Mouse (Mus musculus) heart, postnatal 0 days (tissue): ENCODE data around the gene Erp44. TPM values are rescaled to one million over a fixed set of nuclear protein-coding genes. Genes with fewer than 3 reads are reported as not detected.

Source experiments
- ATAC-seq: fragments of 200-750 bp; cut with Nextera tagmentation; 2 replicates; pipeline ENCODE4 v1.8.0; 2017; ENCODE audit warnings: low read depth, moderate number of reproducible peaks, moderate library complexity; ENCODE audit not compliant: insufficient read depth
- DNase-seq: peaks from one replicate; pipeline ENCODE4 v3.0.0-alpha.2; 2016; ENCODE audit warnings: low spot score
- H3K27ac ChIP-seq: fragments of 300-500 bp; sonication (generic); 2 replicates; pipeline ENCODE4 v1.5.1; 2014; ENCODE audit warnings: low read depth, mild to moderate bottlenecking
- H3K27me3 ChIP-seq: fragments of 300-500 bp; sonication (generic); 2 replicates; pipeline ENCODE4 v1.6.1; 2014; ENCODE audit warnings: low read length, mixed read lengths; ENCODE audit not compliant: control insufficient read depth, insufficient read depth
- H3K36me3 ChIP-seq: fragments of 300-500 bp; sonication (generic); replicated peaks from 2 replicates; pipeline ENCODE4 v1.6.1; 2014; ENCODE audit warnings: low read length, mixed read lengths; ENCODE audit not compliant: control insufficient read depth, insufficient read depth
- H3K4me1 ChIP-seq: fragments of 300-500 bp; sonication (generic); 2 replicates; pipeline ENCODE4 v1.6.1; 2014; ENCODE audit warnings: antibody characterized with exemption; ENCODE audit not compliant: control insufficient read depth, insufficient read depth
- H3K4me2 ChIP-seq: fragments of 300-500 bp; sonication (generic); 2 replicates; pipeline ENCODE4 v1.6.1; 2014; ENCODE audit warnings: low read depth, mild to moderate bottlenecking, low read length, moderate library complexity
- H3K4me3 ChIP-seq: fragments of 300-500 bp; sonication (generic); 2 replicates; pipeline ENCODE4 v1.5.1; 2014; ENCODE audit warnings: low read depth, low read length
- H3K9ac ChIP-seq: fragments of 300-500 bp; sonication (generic); replicated peaks from 2 replicates; pipeline ENCODE4 v1.6.1; 2014; ENCODE audit warnings: low read depth, low read length, mixed read lengths
- H3K9me3 ChIP-seq: fragments of 300-500 bp; sonication (generic); replicated peaks from 2 replicates; pipeline ENCODE4 v1.6.1; 2016; ENCODE audit warnings: low read length; ENCODE audit not compliant: control insufficient read depth
- CTCF ChIP-seq: IDR thresholded peaks from 2 replicates; pipeline ENCODE4 v1.5.1; 2016; ENCODE audit warnings: antibody characterized with exemption, control low read depth, low read depth
- EP300 ChIP-seq: IDR thresholded peaks from 2 replicates; pipeline ENCODE4 v1.6.1; 2016; ENCODE audit warnings: antibody characterized with exemption, low read depth
- WGBS: fragments of 180-500 bp; shearing (Covaris S2); extraction: QIAGEN DNeasy Blood & Tissue Kit; methylation state at CpG from one replicate; pipeline ENCODE4 v1.1.7; 2014; 5-methylcytosine and 5-hydroxymethylcytosine counted together
- polyA plus RNA-seq: library from polyadenylated mRNA; unstranded; fragments of >200 nt; fragmentation: Nextera tagmentation; extraction: Ambion mirVana; gene quantifications from 2 replicates; pipeline ENCODE4 v1.2.1, GENCODE M21; 2015
- total RNA-seq: library from RNA; depleted of rRNA; stranded (reverse); fragments of >200 nt; gene quantifications from 2 replicates; pipeline ENCODE4 v1.2.3, GENCODE M21; 2014; ENCODE audit warnings: low replicate concordance

Erp44 gene
- total and polyA plus RNA-seq, 2 experiments from 2014 or later, result 14.3 to 40.9 TPM

DNA sequence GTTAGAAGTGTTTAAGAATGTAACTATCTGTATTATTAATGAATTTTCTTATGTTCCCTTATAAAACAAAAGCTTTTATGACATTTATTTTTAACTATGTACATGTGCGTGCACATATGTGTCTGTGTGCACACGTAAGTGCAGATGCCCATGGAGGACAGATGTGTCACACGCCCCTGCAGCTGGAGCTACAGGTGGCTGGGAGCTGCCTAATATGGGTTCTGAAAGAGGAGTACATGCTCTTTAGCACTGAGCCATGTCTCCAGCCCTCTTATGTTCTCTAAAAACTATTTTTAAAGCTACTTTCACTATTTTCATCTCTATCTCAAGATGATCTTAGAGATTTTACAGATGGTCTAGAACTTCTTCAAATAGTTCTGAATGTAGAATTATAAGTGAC is 21.3 kb downstream of the Erp44 start:
- DNase-seq (no peak), ATAC-seq (no peak)
- H3K4me2 ChIP-seq, result no peak overlapping the region
- no peaks in the 10 kb centered on the region for H3K36me3 ChIP-seq
- WGBS, result 87% methylated on average over 3 of the region's 3 CpGs
- H3K9ac ChIP-seq, result no peak overlapping the region
- no peaks in the 10 kb centered on the region for H3K27me3 ChIP-seq
- H3K9me3 ChIP-seq, result no peaks in the 10 kb centered on the region
- H3K27ac ChIP-seq, result no peak overlapping the region
- TF ChIP-seq EP300 (no peak), CTCF (no peak)
- no peaks in the 10 kb centered on the region for H3K4me1 ChIP-seq
- H3K4me3 ChIP-seq, result no peak overlapping the region

DNA sequence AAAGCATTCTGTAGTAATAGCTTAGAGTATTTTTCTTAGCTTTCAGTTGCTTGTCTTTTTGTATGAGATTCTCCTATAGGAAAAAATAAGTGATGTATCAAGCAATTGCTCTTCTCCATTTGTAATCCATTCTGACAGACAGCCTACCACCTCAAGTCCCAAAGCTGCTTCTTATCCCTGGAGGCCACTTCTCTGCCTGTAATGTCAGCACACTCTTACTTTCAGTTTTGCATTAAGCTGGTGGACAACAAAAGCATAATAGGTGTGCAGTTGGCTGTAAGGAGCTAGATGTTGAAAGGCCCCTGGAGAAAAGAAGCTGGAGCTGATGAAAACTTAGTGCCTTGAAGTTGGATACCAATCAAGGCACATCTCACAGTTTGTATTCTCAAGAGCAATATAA is 26.1 kb downstream of the Erp44 start:
- Histone ChIP-seq H3K4me1 (no peaks in the 10 kb centered on the region), H3K9me3 (no peaks in the 10 kb centered on the region), H3K9ac (no peak overlapping the region), H3K27me3 (no peaks in the 10 kb centered on the region), H3K36me3 (no peaks in the 10 kb centered on the region), H3K4me3 (no peak overlapping the region), H3K27ac (no peak overlapping the region), H3K4me2 (no peak overlapping the region)
- DNase-seq (no peak), ATAC-seq (no peak)
- TF ChIP-seq CTCF (no peak), EP300 (no peak)

DNA sequence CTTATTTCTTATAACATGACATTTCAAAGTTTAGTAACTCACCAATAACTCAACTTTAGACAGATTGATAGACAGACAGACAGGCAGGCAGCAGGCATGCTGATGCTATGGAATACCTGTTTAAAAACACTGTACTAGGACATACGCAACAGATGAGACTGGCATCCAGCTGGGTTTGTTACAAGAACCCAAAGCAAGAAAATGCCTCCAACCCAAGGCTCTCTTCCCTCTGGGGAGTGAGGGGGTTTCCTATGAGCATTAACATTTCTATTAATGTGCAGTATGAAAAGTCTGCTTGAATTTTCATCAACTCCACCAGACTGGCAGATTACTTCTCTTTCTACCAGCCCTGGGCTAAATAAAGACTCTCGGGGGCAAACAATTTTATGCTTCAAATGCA is 35.1 kb downstream of the Erp44 start:
- ATAC-seq, result no peak
- no peak for DNase-seq
- Histone ChIP-seq H3K4me3 (no peak overlapping the region), H3K4me2 (no peak overlapping the region), H3K27me3 (no peaks in the 10 kb centered on the region), H3K4me1 (no peaks in the 10 kb centered on the region), H3K36me3 (no peaks in the 10 kb centered on the region), H3K27ac (no peak overlapping the region), H3K9me3 (no peaks in the 10 kb centered on the region), H3K9ac (no peak overlapping the region)
- 87% methylated on average over 2 of the region's 2 CpGs for WGBS
- TF ChIP-seq CTCF (no peak), EP300 (no peak)

DNA sequence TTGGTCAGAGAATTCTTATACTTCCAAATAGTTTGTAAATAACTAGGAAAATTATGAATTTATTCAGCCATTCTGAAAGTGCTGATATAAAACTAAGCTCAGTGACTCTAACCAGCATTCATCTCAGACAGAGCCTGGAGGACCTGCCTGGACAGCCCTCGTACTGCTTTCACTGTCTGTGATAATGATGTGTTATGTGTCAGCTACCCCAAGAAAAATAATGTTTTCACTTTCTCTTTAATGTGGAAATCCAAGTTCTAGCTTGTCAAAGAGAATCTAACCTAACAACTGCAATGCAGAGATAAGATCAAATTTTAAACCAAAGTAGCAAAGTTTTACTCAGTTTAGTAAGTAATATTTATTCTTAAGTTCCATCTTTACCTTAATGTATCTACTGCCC is 35.6 kb downstream of the Erp44 start:
- no peak overlapping the region for H3K4me2 ChIP-seq
- H3K27me3 ChIP-seq, result no peaks in the 10 kb centered on the region
- H3K27ac ChIP-seq, result no peak overlapping the region
- DNase-seq, result no peak
- WGBS, result 62% methylated on average over 1 of the region's 1 CpGs
- no peak for ATAC-seq
- no peaks in the 10 kb centered on the region for H3K36me3 ChIP-seq
- no peaks in the 10 kb centered on the region for H3K4me1 ChIP-seq
- H3K9me3 ChIP-seq, result no peaks in the 10 kb centered on the region
- H3K9ac ChIP-seq, result no peak overlapping the region
- TF ChIP-seq CTCF (no peak), EP300 (no peak)
- H3K4me3 ChIP-seq, result no peak overlapping the region

DNA sequence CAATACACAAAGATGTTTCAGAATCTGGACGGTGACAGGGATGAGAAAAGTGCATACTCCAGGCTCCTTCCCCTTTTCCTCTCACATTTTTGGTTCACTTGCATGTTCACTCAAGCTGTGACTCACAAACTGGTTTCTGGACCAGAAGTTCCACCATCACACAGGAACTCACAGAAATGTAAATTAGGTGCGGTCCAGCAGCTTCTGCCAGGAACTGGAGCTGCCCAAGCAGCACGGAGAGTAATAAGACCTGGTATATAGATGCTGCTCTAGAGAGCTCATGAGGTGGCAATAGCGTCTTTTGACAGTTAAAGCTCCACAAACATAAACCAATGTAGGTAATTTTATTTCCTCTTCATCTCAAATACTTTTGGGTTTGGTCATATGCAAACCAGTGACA is 36.9 kb downstream of the Erp44 start:
- no peak for DNase-seq
- H3K27ac ChIP-seq, result no peak overlapping the region
- TF ChIP-seq CTCF (no peak), EP300 (no peak)
- no peak overlapping the region for H3K9ac ChIP-seq
- H3K4me1 ChIP-seq, result no peaks in the 10 kb centered on the region
- H3K9me3 ChIP-seq, result no peaks in the 10 kb centered on the region
- no peaks in the 10 kb centered on the region for H3K27me3 ChIP-seq
- ATAC-seq, result no peak
- no peaks in the 10 kb centered on the region for H3K36me3 ChIP-seq
- H3K4me3 ChIP-seq, result no peak overlapping the region
- no peak overlapping the region for H3K4me2 ChIP-seq
- WGBS, result 93% methylated on average over 4 of the region's 4 CpGs

DNA sequence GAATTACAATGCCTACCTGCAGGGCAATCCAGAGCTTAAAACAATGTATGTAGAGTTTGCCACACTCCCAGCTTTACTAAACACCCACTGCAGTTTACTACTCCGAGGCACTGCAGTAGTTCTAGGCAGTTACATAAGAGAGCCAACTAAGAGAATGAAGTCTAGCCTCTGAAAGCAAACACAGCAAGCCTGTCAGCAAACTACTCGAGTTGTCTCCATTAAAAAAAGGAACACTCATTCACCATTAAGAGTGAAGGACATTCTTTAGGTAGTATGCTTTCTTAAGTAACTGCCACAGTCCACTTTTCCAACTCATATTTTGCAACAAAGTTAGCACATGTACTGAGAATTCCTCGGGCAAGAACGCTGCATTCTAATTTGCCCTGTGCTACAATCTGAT is 40.3 kb downstream of the Erp44 start:
- Histone ChIP-seq H3K4me2 (no peak overlapping the region), H3K27ac (no peak overlapping the region), H3K9ac (no peak overlapping the region), H3K36me3 (no peaks in the 10 kb centered on the region), H3K9me3 (no peaks in the 10 kb centered on the region), H3K27me3 (no peaks in the 10 kb centered on the region), H3K4me1 (no peaks in the 10 kb centered on the region), H3K4me3 (no peak overlapping the region)
- no peak for ATAC-seq
- no peak for TF ChIP-seq EP300
- TF ChIP-seq CTCF, result no peak
- 75% methylated on average over 4 of the region's 4 CpGs for WGBS
- no peak for DNase-seq
